Comparison of ENCODE assay signal across 9 mouse cellular contexts in the genomic region with DNA sequence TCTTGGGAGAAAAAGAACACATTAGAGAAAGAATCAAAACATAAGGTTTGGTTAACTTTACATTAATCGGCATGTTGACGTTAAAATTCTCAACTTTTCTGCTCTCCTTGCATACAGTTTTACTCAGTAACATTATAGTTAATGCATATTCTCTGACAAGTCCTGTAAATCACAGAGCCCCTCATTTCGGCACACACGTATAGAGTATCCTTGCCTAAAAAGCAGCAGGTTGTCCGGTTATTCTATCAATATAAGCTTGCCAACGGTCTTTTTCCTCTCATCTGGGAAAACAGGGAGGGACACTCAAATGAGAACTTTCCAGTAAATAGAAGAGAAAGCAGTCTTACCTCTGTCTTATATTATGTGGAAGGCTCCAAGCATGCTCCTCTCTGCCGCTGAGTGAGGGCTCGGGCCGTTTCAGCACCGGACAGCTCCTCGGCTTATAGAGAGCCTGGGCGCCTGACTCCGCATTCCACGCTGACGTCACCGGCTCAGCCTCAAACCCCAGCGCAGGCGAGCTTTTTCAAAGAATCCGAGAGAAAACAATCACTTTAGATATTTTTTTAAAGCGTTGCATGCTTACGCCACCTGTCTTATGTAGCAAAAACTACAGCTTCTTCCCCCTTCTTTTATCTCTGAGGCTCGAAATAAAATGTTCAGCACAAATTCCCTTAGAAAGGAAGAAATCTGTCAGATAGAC. TPM values are rescaled to one million over a fixed set of nuclear protein-coding genes. Genes with fewer than 3 reads are reported as not detected.
DNase-seq lines count a peak whose midpoint lies in the region; ATAC-seq and TF ChIP-seq lines count a peak whose summit lies in the region.
"Had no signal": no experiment of that assay in that cellular context is flagged by ENCODE, and none has a peak within 500 bp of the region (broad histone marks: within the 10 kb centered on the region; RNA-seq: fewer than 3 reads in every experiment).

A gene (minus strand): TSS at position 512 of the 700 bp plus-strand sequence.

- H3K4me3 ChIP-seq in embryonic facial prominence, embryonic 10.5 days, result 0 out of 2 replicates have a peak within 1 kb of the TSS, but pooled peaks have one; percentile 5
- H3K4me3 ChIP-seq in heart, adult 2 months, result no peak within 1 kb of the TSS
- H3K4me3 ChIP-seq in midbrain, embryonic 12.5 days, result peak within 1 kb of the TSS; percentile 33

- H3K79me2 ChIP-seq in heart, adult 2 months (replicated peaks; ENCODE audit: control insufficient read depth, insufficient read depth, low read length), result no peaks in the 10 kb centered on the region

- H3K4me2 ChIP-seq in midbrain, embryonic 12.5 days (replicated peaks), result peak within 1 kb of the TSS; percentile 46

- H3K27me3 ChIP-seq in embryonic facial prominence, embryonic 10.5 days (replicated peaks; ENCODE audit: low read depth, poor library complexity, severe bottlenecking), result no peaks in the 10 kb centered on the region
- no peaks in the 10 kb centered on the region for H3K27me3 ChIP-seq in heart, adult 2 months (ENCODE audit: control insufficient read depth, insufficient read depth, low read length)
- no peaks in the 10 kb centered on the region for H3K27me3 ChIP-seq in midbrain, embryonic 12.5 days
- H3K27me3 ChIP-seq in splenic B cell, adult 2 months (ENCODE audit: control insufficient read depth, insufficient read depth, low read length, poor library complexity, severe bottlenecking), result no peaks in the 10 kb centered on the region

- 15% methylated on average over 22 of the region's 22 CpGs for WGBS in embryonic facial prominence, embryonic 10.5 days
- 13% methylated on average over 22 of the region's 22 CpGs for WGBS in heart, adult 2 months
- WGBS in midbrain, embryonic 12.5 days, result 13% methylated on average over 22 of the region's 22 CpGs

- intact Hi-C loops in heart, adult 2 months (cut with DNase I), result loop anchor here (5.0 kb wide), 1 partner anchor 717 kb away; no protein-coding TSS in a partner anchor
- intact Hi-C loops in left cerebral cortex, postnatal 14 days (cut with DNase I), result loop anchor here (5.0 to 10.0 kb wide), 5 partner anchors 125 to 697 kb away; no protein-coding TSS in a partner anchor

- TF ChIP-seq POLR2A in heart, adult 2 months (IDR thresholded peaks at IDR 0.05; ENCODE audit: insufficient read depth, low read depth, low read length), result no peak

- peak; percentile 19 to 65 for DNase-seq in spleen, postnatal 4 days (ENCODE audit: low spot score in 2 of 2)
- no peak for DNase-seq in spleen, postnatal 36 days (ENCODE audit: low spot score in 2 of 2)
- peak; percentile 91 for DNase-seq in embryonic facial prominence, embryonic 10.5 days (ENCODE audit: low spot score)
- peak; percentile 44 to 60 for DNase-seq in heart, adult 2 months
- peak; percentile 39 for DNase-seq in kidney, adult 11 months
- peak; percentile 85 to 86 for DNase-seq in left cerebral cortex, postnatal 14 days (ENCODE audit: low spot score in 2 of 2)
- peak; percentile 1 for DNase-seq in splenic B cell, adult 2 months (ENCODE audit: low read depth, low spot score)

- H3K36me3 ChIP-seq in embryonic facial prominence, embryonic 10.5 days (replicated peaks), result no peaks in the 10 kb centered on the region
- H3K36me3 ChIP-seq in heart, adult 2 months (ENCODE audit: control insufficient read depth, insufficient read depth, low read length), result no peaks in the 10 kb centered on the region
- no peaks in the 10 kb centered on the region for H3K36me3 ChIP-seq in midbrain, embryonic 12.5 days
- no peaks in the 10 kb centered on the region for H3K36me3 ChIP-seq in splenic B cell, adult 2 months (ENCODE audit: control insufficient read depth, insufficient read depth, low read length, poor library complexity, severe bottlenecking)

- ATAC-seq in midbrain, embryonic 12.5 days (ENCODE audit: low FRiP score, low read depth), result peak; percentile 98

- no peak within 1 kb of the TSS for H3K27ac ChIP-seq in embryonic facial prominence, embryonic 10.5 days (replicated peaks)
- H3K27ac ChIP-seq in heart, adult 2 months, result no peak within 1 kb of the TSS
- no peak within 1 kb of the TSS for H3K27ac ChIP-seq in midbrain, embryonic 12.5 days (replicated peaks)

- TF ChIP-seq EP300 in heart, adult 2 months (IDR thresholded peaks at IDR 0.05; ENCODE audit: insufficient read depth, low read depth, low read length), result no peak

- H3K9me3 ChIP-seq in embryonic facial prominence, embryonic 10.5 days, result no peaks in the 10 kb centered on the region
- no peaks in the 10 kb centered on the region for H3K9me3 ChIP-seq in midbrain, embryonic 12.5 days

- no peak within 1 kb of the TSS for H3K9ac ChIP-seq in heart, adult 2 months (ENCODE audit: low read depth, low read length)
- peak within 1 kb of the TSS; percentile 16; the same call in 1 of the 2 replicates for H3K9ac ChIP-seq in midbrain, embryonic 12.5 days (replicated peaks)

- H3K4me1 ChIP-seq in embryonic facial prominence, embryonic 10.5 days, result no peaks in the 10 kb centered on the region
- H3K4me1 ChIP-seq in heart, adult 2 months (ENCODE audit: control insufficient read depth, insufficient read depth, low read length), result no peaks in the 10 kb centered on the region
- H3K4me1 ChIP-seq in midbrain, embryonic 12.5 days, result 0 out of 2 replicates have a peak, but pooled peaks cover 2% of the 10 kb centered on the region

- peak; percentile 43 for TF ChIP-seq CTCF in heart, adult 2 months (IDR thresholded peaks at IDR 0.05)

RNA-seq across cellular contexts. Expression of the gene that starts here (rescaled TPM):
- polyA plus RNA-seq in embryonic facial prominence, embryonic 10.5 days (2016; fragmentation: Nextera tagmentation; extraction: Ambion mirVana), result 0.98 and 1.4 TPM in 2 replicates
- not detected for total RNA-seq in heart, adult 2 months (2021)
- 0.06 TPM in 1 of 2 replicates, not detected in the other for polyA plus RNA-seq in heart, adult 2 months (2012; rRNA removed)
- total RNA-seq in left cerebral cortex, postnatal 14 days (2021), result 100 to 1,000 TPM; 139 to 165 TPM
- 10.4 and 11.0 TPM in 2 replicates for polyA plus RNA-seq in midbrain, embryonic 12.5 days (2016; fragmentation: Nextera tagmentation; extraction: Ambion mirVana)
- polyA plus RNA-seq: spleen, adult 2 months had no signal

Comparison
In these comparisons a context has a peak if more than half of its experiments do, and no peak if none do; other contexts are left out.
1. RNA of the gene that starts here (total RNA-seq): 139 to 165 TPM in left cerebral cortex, postnatal 14 days; not detected in heart, adult 2 months; every median in the first group is over 100 times any median in the second.
2. DNase-seq: peak in spleen, postnatal 4 days (2 of 2), embryonic facial prominence, embryonic 10.5 days (single experiment), kidney, adult 11 months (single experiment), left cerebral cortex, postnatal 14 days (2 of 2) and splenic B cell, adult 2 months (single experiment); none in spleen, postnatal 36 days (0 of 2).
3. Peak in DNase-seq in heart, adult 2 months; RNA of the gene not detected or under 1 TPM.